Mouse (Mus musculus): ENCODE results near the gene Pim3.

DNA sequence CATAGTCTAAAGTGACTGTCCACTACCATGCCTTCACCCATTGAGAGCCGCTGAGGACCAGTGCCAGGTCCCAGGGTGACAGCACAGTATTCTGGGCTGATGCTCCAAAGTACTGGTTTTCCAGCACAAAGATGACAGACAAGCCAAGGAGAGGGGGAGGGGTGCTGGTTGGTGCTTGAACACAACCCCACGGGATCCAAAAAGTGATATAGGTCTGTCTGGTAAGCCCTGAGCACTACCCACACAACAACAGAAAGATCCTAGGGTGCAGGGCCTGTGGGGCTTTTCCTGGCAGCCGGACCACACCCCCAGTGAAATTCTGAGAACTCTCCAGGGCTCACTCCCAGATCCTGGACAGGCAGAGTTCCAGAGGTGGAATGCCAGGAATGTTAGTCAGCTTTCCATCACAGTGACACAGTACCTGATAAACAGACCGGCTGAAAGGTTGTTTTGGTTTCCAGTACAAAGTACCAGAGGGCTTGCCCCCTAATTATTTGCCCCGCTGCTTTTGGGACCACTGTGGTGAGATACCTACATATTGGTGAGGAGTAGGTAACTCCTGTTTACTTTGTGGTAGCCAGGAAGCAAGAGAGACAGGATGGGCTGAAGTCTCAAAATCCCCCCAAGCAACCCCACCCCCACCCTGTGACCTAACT, 5.5 kb downstream of the Pim3 start:
- TF ChIP-seq TAL1 (IDR thresholded peaks at IDR 0.05; ENCODE audit: low read length), result no peak
- TF ChIP-seq GATA1 (IDR thresholded peaks at IDR 0.05; ENCODE audit: low read length), result no peak

Data from erythroblast, embryonic 14.5 days (primary cell).